In the genomic region with DNA sequence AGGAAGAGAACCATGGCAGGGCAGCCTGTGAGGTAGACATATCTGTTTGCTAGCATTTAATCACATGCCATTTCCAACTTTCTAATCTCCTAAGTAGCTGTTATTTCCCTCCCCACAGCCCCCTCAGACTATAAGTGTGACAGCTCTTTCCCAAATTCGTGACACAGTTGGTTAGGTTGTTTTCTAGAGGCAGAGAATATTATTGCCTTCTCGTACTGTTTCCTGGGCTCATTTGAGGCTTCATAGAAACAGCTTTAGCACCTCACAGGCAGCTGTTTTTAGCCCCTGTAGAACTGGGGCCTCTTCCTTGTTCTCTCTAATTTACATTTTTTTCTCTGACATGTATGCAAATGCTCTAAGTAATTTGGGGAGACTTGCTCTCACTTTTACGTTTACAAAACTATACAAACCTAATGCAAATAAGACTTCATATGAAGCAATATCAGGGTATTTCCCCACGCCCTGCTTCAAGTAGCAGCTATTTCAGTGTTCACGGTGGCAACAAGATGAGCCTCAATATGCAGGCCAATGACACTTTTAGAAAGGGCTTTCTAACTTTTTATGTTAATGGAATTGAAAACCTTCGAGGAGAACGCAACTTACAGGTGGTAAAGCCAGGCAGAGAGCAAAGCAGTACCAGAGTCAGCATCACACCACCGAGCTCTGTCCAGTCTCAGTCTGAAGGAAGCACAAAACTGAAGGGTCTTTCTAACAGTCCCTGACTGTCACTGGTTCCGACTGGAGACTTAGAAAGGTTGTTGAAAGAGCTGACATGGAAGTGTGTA, we compare ENCODE assay signal across 17 mouse cellular contexts.
A peak's percentile ranks its signal among the peaks of the same experiment; 100 is the strongest.
DNase-seq lines count a peak whose midpoint lies in the region; ATAC-seq lines count a peak whose summit lies in the region.
"Had no signal": no experiment of that assay in that cellular context is flagged by ENCODE, and none has a peak within 500 bp of the region (broad histone marks: within the 10 kb centered on the region; RNA-seq: fewer than 3 reads in every experiment).

No protein-coding gene starts in this region.

- DNase-seq in spleen, postnatal 36 days (ENCODE audit: low spot score in 2 of 2): peak; percentile 73 to 82
- no peak for DNase-seq in spleen, adult 12 weeks (ENCODE audit: low spot score)
- no peak for DNase-seq in heart, adult 11 months
- no peak for DNase-seq in ovary, postnatal 14 days (ENCODE audit: low spot score)
- no peak for DNase-seq in layer of hippocampus, adult 9-10 months (ENCODE audit: low spot score)
- DNase-seq: adrenal gland, postnatal 10 days; cerebellum, adult 2 months; cerebellum, postnatal 36 days; kidney, adult 9 months; kidney, postnatal 14 days; liver, embryonic 13.5 days; right cerebral cortex, postnatal 14 days; thymus, adult 2 months had no signal

- peak; percentile 84 for ATAC-seq in CD4-positive, CD25-positive, alpha-beta regulatory T cell, adult 4 months
- ATAC-seq in inflammation-experienced regulatory T-cells, adult 6 months: peak; percentile 86
- ATAC-seq: forebrain, embryonic 14.5 days; intestine, embryonic 16.5 days had no signal

Comparison
In these comparisons a context has a peak if more than half of its experiments do, and no peak if none do; other contexts are left out.
1. DNase-seq: peak in spleen, postnatal 36 days (2 of 2); none in spleen, adult 12 weeks (single experiment), heart, adult 11 months (single experiment), ovary, postnatal 14 days (single experiment) and layer of hippocampus, adult 9-10 months (single experiment).